Mouse (Mus musculus) liver, embryonic 14.5 days (tissue): ENCODE results near the gene Gm11238. TPM values are rescaled to one million over a fixed set of nuclear protein-coding genes. Genes with fewer than 3 reads are reported as not detected.
"Not testable (repeated sequence)": the region's sequence is repeated elsewhere in the genome, so short reads cannot be mapped to it uniquely, and the experiment has no call there.

Source experiments
- ATAC-seq: fragments of 200-750 bp; cut with Nextera tagmentation; 2 replicates; pipeline ENCODE4 v1.8.0; 2017; ENCODE audit warnings: moderate number of reproducible peaks, mild to moderate bottlenecking, moderate library complexity; ENCODE audit not compliant: insufficient read depth
- DNase-seq, 3 experiments: peaks; one replicate each; pipeline ENCODE4 v3.0.0-alpha.2; 2012 to 2013; ENCODE audit warnings: low read depth in 3 of 3, low spot score in 3 of 3
- H3K27ac ChIP-seq: fragments of 300-500 bp; sonication (generic); 2 replicates; pipeline ENCODE4 v1.5.1; 2014; ENCODE audit warnings: moderate library complexity, mild to moderate bottlenecking, control low read depth, inconsistent platforms
- H3K27me3 ChIP-seq: fragments of 300-500 bp; sonication (generic); 2 replicates; pipeline ENCODE4 v1.6.1; 2014; ENCODE audit warnings: mild to moderate bottlenecking, low read length, moderate library complexity; ENCODE audit not compliant: control insufficient read depth, insufficient read depth
- H3K36me3 ChIP-seq: fragments of 300-500 bp; sonication (generic); replicated peaks from 2 replicates; pipeline ENCODE4 v1.6.1; 2014; ENCODE audit warnings: low read depth; ENCODE audit not compliant: control insufficient read depth, insufficient read depth
- H3K4me1 ChIP-seq, 2 experiments: fragments of 200-500 bp in 1 of 2; fragments of 300-500 bp in 1 of 2; sonication (generic) in 1 of 2; replicated peaks; 2 replicates each; pipeline ENCODE4 v1.6.1; 2012 to 2014; ENCODE audit warnings: antibody characterized with exemption in 1 of 2, inconsistent platforms in 1 of 2, low read length in 1 of 2; ENCODE audit not compliant: control insufficient read depth in 2 of 2, insufficient read depth in 2 of 2
- H3K4me2 ChIP-seq: fragments of 300-500 bp; sonication (generic); 2 replicates; pipeline ENCODE4 v1.6.1; 2014; ENCODE audit warnings: low read depth, mild to moderate bottlenecking, control low read depth, moderate library complexity
- H3K4me3 ChIP-seq, 2 experiments: fragments of 200-500 bp in 1 of 2; fragments of 300-500 bp in 1 of 2; sonication (generic) in 1 of 2; 2 replicates each; pipeline ENCODE4 v1.5.1; 2012 to 2014; ENCODE audit warnings: low read depth in 2 of 2, low read length in 2 of 2, mild to moderate bottlenecking in 2 of 2, control low read depth in 1 of 2, inconsistent platforms in 1 of 2, moderate library complexity in 1 of 2; ENCODE audit not compliant: insufficient read depth in 1 of 2
- H3K9ac ChIP-seq: fragments of 300-500 bp; sonication (generic); replicated peaks from 2 replicates; pipeline ENCODE4 v1.6.1; 2014; ENCODE audit warnings: mild to moderate bottlenecking, control low read depth, moderate library complexity
- H3K9me3 ChIP-seq: fragments of 300-500 bp; sonication (generic); 2 replicates; pipeline ENCODE4 v1.6.1; 2016; ENCODE audit warnings: low read length, mixed read lengths; ENCODE audit not compliant: control insufficient read depth
- CTCF ChIP-seq: IDR thresholded peaks from 2 replicates; pipeline ENCODE4 v1.5.1; 2016; ENCODE audit warnings: antibody characterized with exemption, low read depth, control low read depth
- EP300 ChIP-seq: IDR thresholded peaks from 2 replicates; pipeline ENCODE4 v1.6.1; 2016; ENCODE audit warnings: antibody characterized with exemption, low read depth
- WGBS: fragments of 180-500 bp; shearing (Covaris S2); extraction: QIAGEN DNeasy Blood & Tissue Kit; methylation state at CpG from one replicate; pipeline ENCODE4 v1.1.7; 2014; ENCODE audit not compliant: insufficient replicate concordance; 5-methylcytosine and 5-hydroxymethylcytosine counted together
- polyA plus RNA-seq, 2 experiments: library from polyadenylated mRNA; depleted of rRNA in 1 of 2; stranded (reverse) in 1 of 2; unstranded in 1 of 2; fragments of >200 nt; fragmentation: Nextera tagmentation in 1 of 2; extraction: Ambion mirVana in 1 of 2; gene quantifications; 2 replicates each; pipeline versions ENCODE4 v1.2.1 to v1.2.3; 2012 to 2014

Gene Gm11238
- polyA plus RNA-seq (2012; rRNA removed) = not detected in 2 replicates
- not detected in 2 replicates for polyA plus RNA-seq (2014; fragmentation: Nextera tagmentation; extraction: Ambion mirVana)

- not testable (repeated sequence) for H3K27ac ChIP-seq, H3K27me3 ChIP-seq, H3K4me3 ChIP-seq, DNase-seq, ATAC-seq, H3K9ac ChIP-seq, H3K4me1 ChIP-seq, H3K4me2 ChIP-seq, H3K36me3 ChIP-seq, H3K9me3 ChIP-seq
- no CpG with 5 or more reads among the region's 3 CpGs for WGBS
These were observed at the start of gene Gm11238 for GRCm38 (mm10) chr4:73607581-73607980. Gene Gm11238, plus strand, starts transcription at chr4:73607881.

DNA sequence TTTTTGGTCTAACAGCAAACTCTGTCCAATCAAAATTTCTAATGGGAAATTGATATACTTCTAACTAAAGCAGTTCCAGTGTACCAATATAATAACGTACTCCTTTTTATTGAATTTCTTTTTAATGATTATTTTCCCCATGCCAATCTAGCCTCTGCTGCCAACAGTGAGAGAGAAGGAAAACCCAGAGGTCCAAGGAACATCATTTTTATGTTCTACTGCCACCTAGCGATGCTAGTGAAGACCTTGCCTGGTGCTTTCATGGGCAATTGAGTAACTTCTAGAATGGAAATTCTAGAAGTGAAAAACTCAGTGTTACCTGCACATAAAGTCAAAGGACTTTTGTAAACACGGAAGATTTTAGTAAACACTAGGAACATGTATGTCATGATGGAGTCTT, 8.4 kb upstream of the Gm11238 start:
- Histone ChIP-seq H3K4me1 (no peaks in the 10 kb centered on the region), H3K4me3 (no peak overlapping the region), H3K4me2 (no peak overlapping the region), H3K9me3 (no peaks in the 10 kb centered on the region), H3K27ac (no peak overlapping the region), H3K36me3 (no peaks in the 10 kb centered on the region), H3K9ac (no peak overlapping the region), H3K27me3 (no peaks in the 10 kb centered on the region)
- WGBS = 10% methylated on average over 3 of the region's 3 CpGs
- ATAC-seq (no peak), DNase-seq (no peak)
- TF ChIP-seq CTCF = peak; percentile 32; the same call in 1 of the 2 replicates
- TF ChIP-seq EP300 = no peak

DNA sequence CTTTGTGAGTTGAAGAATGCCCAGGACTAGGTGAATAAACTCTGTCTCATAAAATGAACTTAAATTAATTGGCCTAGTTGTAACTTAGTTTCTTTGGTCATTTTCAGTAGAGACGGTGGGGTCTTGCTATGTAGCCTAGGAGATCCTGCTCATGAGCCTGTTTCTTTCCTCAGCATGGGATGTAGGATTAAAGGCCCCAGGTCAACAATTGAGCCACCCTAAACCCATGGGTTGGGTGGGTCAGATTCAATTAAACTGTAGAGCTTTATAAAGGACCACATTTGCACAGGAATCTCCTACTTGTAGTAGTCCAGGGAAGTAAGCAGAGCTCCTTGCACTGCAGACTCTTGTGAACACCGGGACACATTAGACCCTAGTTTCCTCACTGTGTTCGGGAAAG, 15.0 kb downstream of the Gm11238 start, which contains the start of gene Gm11237:
Gene Gm11237, plus strand, starts transcription at position 301 of the 400 bp plus-strand sequence.
- H3K36me3 ChIP-seq, DNase-seq, H3K4me2 ChIP-seq, H3K4me3 ChIP-seq, H3K27me3 ChIP-seq, H3K9ac ChIP-seq, H3K27ac ChIP-seq, H3K9me3 ChIP-seq, H3K4me1 ChIP-seq, ATAC-seq: not testable (repeated sequence)
- WGBS = no CpG with 5 or more reads among the region's 3 CpGs

GRCm38 (mm10) chr4:73637821-73638220, 30.1 kb downstream of the Gm11238 start, which contains the start of gene Gm11236:
Gene Gm11236, plus strand, starts transcription at chr4:73638121.
- H3K9ac ChIP-seq, H3K27me3 ChIP-seq, H3K4me2 ChIP-seq, H3K9me3 ChIP-seq, H3K36me3 ChIP-seq, DNase-seq, H3K4me3 ChIP-seq, H3K4me1 ChIP-seq, ATAC-seq, H3K27ac ChIP-seq: not testable (repeated sequence)
- no CpG with 5 or more reads among the region's 4 CpGs for WGBS

- not testable (repeated sequence) for H3K9me3 ChIP-seq, H3K27me3 ChIP-seq, H3K4me2 ChIP-seq, H3K36me3 ChIP-seq, H3K4me1 ChIP-seq, H3K27ac ChIP-seq, ATAC-seq, H3K4me3 ChIP-seq, DNase-seq, H3K9ac ChIP-seq
- WGBS = 54% methylated on average over 4 of the region's 4 CpGs
These were observed 54.2 kb downstream of the Gm11238 start for GRCm38 (mm10) chr4:73661864-73662263.

- H3K27me3 ChIP-seq, H3K4me2 ChIP-seq, H3K9ac ChIP-seq, H3K4me3 ChIP-seq, DNase-seq, H3K36me3 ChIP-seq, H3K9me3 ChIP-seq, ATAC-seq, H3K27ac ChIP-seq, H3K4me1 ChIP-seq: not testable (repeated sequence)
- no CpG with 5 or more reads among the region's 4 CpGs for WGBS
These were observed 60.4 kb downstream of the Gm11238 start, which contains the start of gene Gm11239 for GRCm38 (mm10) chr4:73668054-73668453. Gene Gm11239, plus strand, starts transcription at chr4:73668354.

- not testable (repeated sequence) for H3K9ac ChIP-seq, DNase-seq, H3K27me3 ChIP-seq, H3K9me3 ChIP-seq, ATAC-seq, H3K4me2 ChIP-seq, H3K36me3 ChIP-seq, H3K4me3 ChIP-seq, H3K27ac ChIP-seq, H3K4me1 ChIP-seq
- no CpG with 5 or more reads among the region's 4 CpGs for WGBS
These were observed 75.5 kb downstream of the Gm11238 start, which contains the start of gene Gm428 for GRCm38 (mm10) chr4:73683216-73683615. Gene Gm428, plus strand, starts transcription at chr4:73683516.
